Mouse (Mus musculus): Measurements from ENCODE around the gene Dchs2. TPM values are rescaled to one million over a fixed set of nuclear protein-coding genes. Genes with fewer than 3 reads are reported as not detected.
"Not testable (repeated sequence)": the region's sequence is repeated elsewhere in the genome, so short reads cannot be mapped to it uniquely, and the experiment has no call there.

Dchs2 gene
- total and polyA plus RNA-seq, 3 experiments = not detected

- Histone ChIP-seq H3K27ac (ENCODE audit: insufficient read depth, low read depth) (no peak overlapping the region), H3K9me3 (replicated peaks; ENCODE audit: low read length) (no peaks in the 10 kb centered on the region), H3K27me3 (replicated peaks) (no peaks in the 10 kb centered on the region), H3K4me3 (replicated peaks in 1 of 3; ENCODE audit: low read depth in 2 of 3, low read length in 2 of 3, poor library complexity in 1 of 3) (no peak overlapping the region), H3K36me3 (replicated peaks in 1 of 2; ENCODE audit: control insufficient read depth in 1 of 2, insufficient read depth in 1 of 2, low read length in 1 of 2) (no peaks in the 10 kb centered on the region), H3K4me2 (ENCODE audit: insufficient read depth, low read depth, poor library complexity, severe bottlenecking) (no peak overlapping the region), H3K4me1 (ENCODE audit: control insufficient read depth in 1 of 2, insufficient read depth in 2 of 2) (no peaks in the 10 kb centered on the region), H3K9ac (ENCODE audit: insufficient read depth, low read depth) (no peak overlapping the region), H3K79me2 (replicated peaks; ENCODE audit: control insufficient read depth, extremely low read depth, insufficient read depth, poor library complexity, severe bottlenecking) (no peaks in the 10 kb centered on the region)
- no peak for TF ChIP-seq NRF1 (IDR thresholded peaks at IDR 0.05; ENCODE audit: low read depth, low read length)
- TF ChIP-seq POLR2AphosphoS2 (IDR thresholded peaks at IDR 0.05; ENCODE audit: low read depth, low read length) = no peak
- TF ChIP-seq ZKSCAN1 (IDR thresholded peaks at IDR 0.05; ENCODE audit: borderline replicate concordance, low read depth, low read length) = no peak
- no peak for TF ChIP-seq KAT2A (IDR thresholded peaks at IDR 0.05; ENCODE audit: insufficient replicate concordance, low read length)
- no peak for TF ChIP-seq ELF1 (IDR thresholded peaks at IDR 0.05; ENCODE audit: low read depth, low read length)
- no peak for TF ChIP-seq TBP (conservative IDR thresholded peaks at IDR 0.05; ENCODE audit: low read depth, low read length)
- no peak for TF ChIP-seq CHD2 (IDR thresholded peaks at IDR 0.05; ENCODE audit: low read length)
- TF ChIP-seq RCOR1 (conservative IDR thresholded peaks at IDR 0.05; ENCODE audit: low read depth, low read length) = no peak
- TF ChIP-seq UBTF (IDR thresholded peaks at IDR 0.05; ENCODE audit: low read depth, low read length) = no peak
- TF ChIP-seq CTCF (conservative IDR thresholded peaks at IDR 0.05 in 1 of 2, IDR thresholded peaks at IDR 0.05 in 1 of 2; ENCODE audit: low read depth in 2 of 2, low read length in 2 of 2) = no peak
- dilution Hi-C loops (cut with MboI; ENCODE audit: extremely low pct_ligation_motif_present, extremely low pct_unique_long_range_greater_than_20kb, low sequenced_read_pairs) = no loop called here
- in situ Hi-C loops (cut with MboI; ENCODE audit: low pct_ligation_motif_present, low pct_unique_long_range_greater_than_20kb, low sequenced_read_pairs) = loop anchor here (10.0 kb wide), 1 partner anchor 157 kb away; no protein-coding TSS in a partner anchor
- DNase-seq (ENCODE audit: extremely low read depth) = no peak
Measured at GRCm38 (mm10) chr3:83117592-83117991, 10.2 kb upstream of the Dchs2 start.

DNA sequence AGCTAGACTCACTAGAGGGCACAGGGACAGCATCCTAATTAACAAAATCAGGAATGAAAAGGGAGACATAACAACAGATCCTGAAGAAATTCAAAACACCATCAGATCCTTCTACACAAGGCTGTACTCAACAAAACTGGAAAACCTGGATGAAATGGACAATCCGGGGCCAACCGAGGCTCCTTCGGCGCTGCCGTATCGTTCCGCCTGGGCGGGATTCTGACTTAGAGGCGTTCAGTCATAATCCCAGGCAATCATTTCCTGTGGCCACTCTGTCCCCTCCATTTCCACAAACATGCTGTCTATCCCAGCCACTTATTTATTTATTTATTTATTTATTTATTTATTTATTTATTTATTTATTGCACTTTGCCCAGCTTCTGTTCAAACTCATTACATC, 3.8 kb upstream of the Dchs2 start:
- H3K36me3 ChIP-seq (replicated peaks in 1 of 2; ENCODE audit: control insufficient read depth in 1 of 2, insufficient read depth in 1 of 2, low read length in 1 of 2); dilution Hi-C loops (cut with MboI; ENCODE audit: extremely low pct_ligation_motif_present, extremely low pct_unique_long_range_greater_than_20kb, low sequenced_read_pairs); H3K9ac ChIP-seq (ENCODE audit: insufficient read depth, low read depth); H3K27me3 ChIP-seq (replicated peaks); DNase-seq (ENCODE audit: extremely low read depth); H3K27ac ChIP-seq (ENCODE audit: insufficient read depth, low read depth); in situ Hi-C loops (cut with MboI; ENCODE audit: low pct_ligation_motif_present, low pct_unique_long_range_greater_than_20kb, low sequenced_read_pairs); H3K79me2 ChIP-seq (replicated peaks; ENCODE audit: control insufficient read depth, extremely low read depth, insufficient read depth, poor library complexity, severe bottlenecking); H3K4me2 ChIP-seq (ENCODE audit: insufficient read depth, low read depth, poor library complexity, severe bottlenecking); H3K9me3 ChIP-seq (replicated peaks; ENCODE audit: low read length); H3K4me3 ChIP-seq (replicated peaks in 1 of 3; ENCODE audit: low read depth in 2 of 3, low read length in 2 of 3, poor library complexity in 1 of 3); H3K4me1 ChIP-seq (ENCODE audit: control insufficient read depth in 1 of 2, insufficient read depth in 2 of 2): not testable (repeated sequence)

DNA sequence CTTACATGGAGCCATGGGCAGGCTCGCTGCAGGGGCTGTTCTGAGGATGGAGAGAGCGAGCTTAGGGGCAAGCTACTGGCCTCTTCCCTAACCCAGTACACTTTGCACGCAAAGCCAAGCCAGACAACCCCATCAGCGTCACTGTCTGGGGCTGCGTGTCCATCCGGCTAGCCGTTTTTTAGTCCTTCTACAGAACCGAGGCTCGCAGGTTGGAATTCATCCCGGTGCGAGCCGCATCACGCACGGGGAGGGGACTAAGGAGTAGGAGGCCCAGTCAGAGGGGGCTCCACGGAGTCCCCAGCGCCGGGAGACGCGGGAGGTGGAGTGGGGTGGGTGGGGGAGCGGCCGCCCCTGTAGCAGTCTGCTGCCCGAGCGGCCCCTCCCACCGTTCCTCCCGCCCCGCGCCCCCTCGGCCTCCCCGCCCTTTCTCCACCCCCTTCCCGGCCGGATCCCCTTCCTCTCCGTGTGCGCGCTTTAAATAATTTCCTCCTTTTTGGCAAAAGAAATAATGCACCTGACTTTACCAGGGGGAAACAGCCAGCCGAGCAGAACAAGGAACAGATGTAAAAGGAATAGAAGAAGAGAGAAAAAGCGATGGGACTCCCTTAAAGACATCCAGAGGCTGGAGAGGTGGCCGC, 541 bp upstream of the Dchs2 start:
- Histone ChIP-seq H3K4me2 (ENCODE audit: insufficient read depth, low read depth, poor library complexity, severe bottlenecking) (no peak overlapping the region), H3K27me3 (replicated peaks) (no peaks in the 10 kb centered on the region), H3K9me3 (replicated peaks; ENCODE audit: low read length) (peaks cover 8% of the 10 kb centered on the region), H3K79me2 (replicated peaks; ENCODE audit: control insufficient read depth, extremely low read depth, insufficient read depth, poor library complexity, severe bottlenecking) (no peaks in the 10 kb centered on the region), H3K9ac (ENCODE audit: insufficient read depth, low read depth) (no peak overlapping the region), H3K27ac (ENCODE audit: insufficient read depth, low read depth) (no peak overlapping the region), H3K4me3 (replicated peaks in 1 of 3; ENCODE audit: low read depth in 2 of 3, low read length in 2 of 3, poor library complexity in 1 of 3) (no peak overlapping the region), H3K4me1 (ENCODE audit: control insufficient read depth in 1 of 2, insufficient read depth in 2 of 2) (peaks cover 2 to 6% of the 10 kb centered on the region in 2 experiments; a peak in 1 of 4 replicates), H3K36me3 (replicated peaks in 1 of 2; ENCODE audit: control insufficient read depth in 1 of 2, insufficient read depth in 1 of 2, low read length in 1 of 2) (no peaks in the 10 kb centered on the region)
- no peak for DNase-seq (ENCODE audit: extremely low read depth)
- dilution Hi-C loops (cut with MboI; ENCODE audit: extremely low pct_ligation_motif_present, extremely low pct_unique_long_range_greater_than_20kb, low sequenced_read_pairs) (no loop called here), in situ Hi-C loops (cut with MboI; ENCODE audit: low pct_ligation_motif_present, low pct_unique_long_range_greater_than_20kb, low sequenced_read_pairs) (no loop called here)
- TF ChIP-seq ZC3H11A (IDR thresholded peaks at IDR 0.05; ENCODE audit: low read depth, low read length) (no peak), ELF1 (IDR thresholded peaks at IDR 0.05; ENCODE audit: low read depth, low read length) (no peak), MAFK (IDR thresholded peaks at IDR 0.05; ENCODE audit: insufficient replicate concordance, low read length) (no peak), TBP (conservative IDR thresholded peaks at IDR 0.05; ENCODE audit: low read depth, low read length) (no peak)

All from CH12.LX (cell line).